Mouse (Mus musculus) neural tube, embryonic 13.5 days (tissue): ENCODE data around the gene Kcnj11. TPM values are rescaled to one million over a fixed set of nuclear protein-coding genes. Genes with fewer than 3 reads are reported as not detected.
A peak's percentile ranks its signal among the peaks of the same experiment; 100 is the strongest.

Source experiments
- ATAC-seq: fragments of 200-750 bp; cut with Nextera tagmentation; 2 replicates; pipeline ENCODE4 v1.8.0; 2017; ENCODE audit warnings: low read depth, mild to moderate bottlenecking, moderate TSS enrichment, moderate library complexity
- H3K27ac ChIP-seq: fragments of 300-500 bp; sonication (generic); replicated peaks from 2 replicates; pipeline ENCODE4 v1.5.1; 2015; ENCODE audit warnings: moderate library complexity, mild to moderate bottlenecking, inconsistent platforms
- H3K27me3 ChIP-seq: fragments of 300-500 bp; sonication (generic); 2 replicates; pipeline ENCODE4 v1.6.1; 2015; ENCODE audit warnings: mild to moderate bottlenecking, inconsistent platforms
- H3K36me3 ChIP-seq: fragments of 300-500 bp; sonication (generic); 2 replicates; pipeline ENCODE4 v1.6.1; 2015; ENCODE audit warnings: mild to moderate bottlenecking, inconsistent platforms
- H3K4me1 ChIP-seq: fragments of 300-500 bp; sonication (generic); replicated peaks from 2 replicates; pipeline ENCODE4 v1.6.1; 2015; ENCODE audit warnings: inconsistent platforms
- H3K4me2 ChIP-seq: fragments of 300-500 bp; sonication (generic); 2 replicates; pipeline ENCODE4 v1.6.1; 2015; ENCODE audit warnings: inconsistent platforms, mild to moderate bottlenecking, moderate library complexity
- H3K4me3 ChIP-seq: fragments of 300-500 bp; sonication (generic); 2 replicates; pipeline ENCODE4 v1.5.1; 2015; ENCODE audit warnings: mild to moderate bottlenecking, inconsistent platforms
- H3K9ac ChIP-seq: fragments of 300-500 bp; sonication (generic); 2 replicates; pipeline ENCODE4 v1.6.1; 2015; ENCODE audit warnings: moderate library complexity, mild to moderate bottlenecking, inconsistent platforms
- H3K9me3 ChIP-seq: fragments of 300-500 bp; sonication (generic); 2 replicates; pipeline ENCODE4 v1.6.1; 2016; ENCODE audit warnings: inconsistent platforms
- WGBS: fragments of 180-500 bp; shearing (Covaris S2); methylation state at CpG from one replicate; pipeline ENCODE4 v1.1.7; 2015; 5-methylcytosine and 5-hydroxymethylcytosine counted together
- polyA plus RNA-seq: library from polyadenylated mRNA; unstranded; fragments of >200 nt; fragmentation: Nextera tagmentation; extraction: Ambion mirVana; gene quantifications from 2 replicates; pipeline ENCODE4 v1.2.1, GENCODE M21; 2015

The Kcnj11 gene
- polyA plus RNA-seq = 1.1 and 1.7 TPM in 2 replicates

DNA sequence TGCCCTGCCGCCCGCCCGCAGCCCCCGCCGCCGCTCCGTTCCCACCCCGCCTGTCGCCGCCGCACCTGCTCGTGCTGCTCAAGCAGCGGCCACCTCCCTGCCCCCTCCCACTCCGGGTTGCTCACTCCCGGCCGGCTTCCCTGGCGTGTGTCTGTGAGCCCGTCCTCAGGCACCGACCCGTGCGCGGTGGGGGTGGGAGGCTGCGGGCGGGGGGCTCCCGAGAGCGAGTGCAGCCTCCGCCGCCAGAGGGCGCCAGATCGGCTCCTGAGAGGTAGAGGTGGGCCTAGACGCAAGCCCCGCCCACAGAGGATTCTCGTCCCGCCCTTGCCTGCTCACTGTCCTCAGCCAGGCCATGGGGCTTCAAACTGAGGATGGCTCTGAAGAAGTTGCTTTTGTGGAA is at the start of gene Kcnj11:
TSS of gene Kcnj11 (minus strand) at position 202 of the 400 bp plus-strand sequence.
- Histone ChIP-seq H3K4me2 (peak within 1 kb of the TSS; percentile 73), H3K9ac (peak within 1 kb of the TSS; percentile 84), H3K27me3 (peaks cover 16% of the 10 kb centered on the region), H3K4me3 (peak within 1 kb of the TSS; percentile 56), H3K27ac (no peak within 1 kb of the TSS), H3K4me1 (peaks cover 41% of the 10 kb centered on the region), H3K36me3 (no peaks in the 10 kb centered on the region), H3K9me3 (no peaks in the 10 kb centered on the region)
- peak; percentile 66 for ATAC-seq
- WGBS = under 1% methylated on average over 34 of the region's 34 CpGs

GRCm38 (mm10) chr7:46147417-46147816 is 46.9 kb upstream of the Kcnj11 start:
- Histone ChIP-seq H3K36me3 (no peaks in the 10 kb centered on the region), H3K9ac (no peak overlapping the region), H3K4me3 (no peak overlapping the region), H3K27me3 (no peaks in the 10 kb centered on the region), H3K4me2 (no peak overlapping the region), H3K9me3 (no peaks in the 10 kb centered on the region), H3K27ac (no peak overlapping the region), H3K4me1 (peaks cover 20% of the 10 kb centered on the region)
- ATAC-seq = no peak
- WGBS = 91% methylated on average over 7 of the region's 7 CpGs

- Histone ChIP-seq H3K9ac (0 out of 2 replicates have a peak overlapping the region, but pooled peaks have one; percentile 31), H3K4me3 (no peak overlapping the region), H3K27ac (no peak overlapping the region), H3K27me3 (no peaks in the 10 kb centered on the region), H3K4me1 (peaks cover 18% of the 10 kb centered on the region), H3K9me3 (no peaks in the 10 kb centered on the region), H3K4me2 (no peak overlapping the region), H3K36me3 (no peaks in the 10 kb centered on the region)
- no peak for ATAC-seq
- WGBS = 76% methylated on average over 7 of the region's 7 CpGs
Measured at GRCm38 (mm10) chr7:46146675-46147308, 46.2 kb upstream of the Kcnj11 start.

DNA sequence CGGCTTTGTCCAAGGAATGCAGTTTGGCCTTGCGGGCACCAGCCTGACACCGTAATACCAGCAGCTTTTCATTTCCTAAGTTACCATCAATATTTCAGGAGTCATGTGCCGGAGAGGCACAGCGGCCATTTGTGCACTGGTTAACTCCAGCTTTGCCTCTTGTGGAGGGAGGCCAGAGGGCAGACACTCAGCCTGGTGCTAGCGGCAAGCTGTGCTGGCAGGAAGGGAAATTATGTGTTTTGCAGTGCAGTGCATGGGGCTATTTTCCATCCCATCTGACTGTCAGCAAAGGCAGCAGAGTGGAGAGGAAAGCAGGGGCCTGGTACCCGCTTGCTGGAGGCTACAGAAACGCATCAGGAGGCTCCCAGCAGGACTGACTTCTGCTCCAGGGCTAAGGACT is 43.5 kb upstream of the Kcnj11 start:
- no peak for ATAC-seq
- Histone ChIP-seq H3K4me3 (no peak overlapping the region), H3K27me3 (no peaks in the 10 kb centered on the region), H3K36me3 (no peaks in the 10 kb centered on the region), H3K9ac (0 out of 2 replicates have a peak overlapping the region, but pooled peaks have one; percentile 1), H3K4me2 (no peak overlapping the region), H3K9me3 (no peaks in the 10 kb centered on the region), H3K4me1 (peaks cover 21% of the 10 kb centered on the region), H3K27ac (peak overlapping the region; percentile 59)
- WGBS = 58% methylated on average over 8 of the region's 8 CpGs

DNA sequence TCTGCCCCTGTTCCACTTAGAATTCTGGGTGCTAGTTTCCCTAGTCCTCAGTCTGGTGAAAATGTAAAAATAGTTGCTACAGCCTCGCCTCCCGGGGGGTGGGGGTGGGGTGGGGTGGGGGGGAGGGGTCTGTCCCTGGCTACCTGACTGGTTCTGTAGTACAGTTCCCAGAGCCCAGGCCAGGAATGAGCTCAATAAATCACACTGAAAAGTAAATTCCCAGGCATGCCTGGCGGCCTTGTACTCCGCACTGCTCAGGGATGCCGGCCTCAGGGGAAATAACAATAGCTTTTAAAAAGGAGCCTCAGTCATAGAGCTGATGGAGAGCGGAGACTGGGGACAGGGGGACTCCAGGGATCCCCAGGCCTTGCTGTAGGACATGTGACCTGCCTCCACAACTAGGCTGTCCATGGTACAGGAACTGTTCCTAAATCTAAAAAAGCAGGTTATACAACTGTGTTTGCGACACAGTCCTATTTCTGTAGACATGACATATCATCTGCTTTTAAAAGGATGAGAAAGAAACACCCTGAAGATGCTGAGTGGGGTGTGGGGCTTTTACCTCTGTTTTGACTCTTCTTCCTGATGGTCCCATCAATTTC is 37.9 kb upstream of the Kcnj11 start:
- ATAC-seq = peak; percentile 62; the same call in 1 of the 2 replicates
- H3K27me3 ChIP-seq = 0 out of 2 replicates have a peak, but pooled peaks cover 1% of the 10 kb centered on the region
- H3K9ac ChIP-seq = no peak overlapping the region
- H3K4me3 ChIP-seq = no peak overlapping the region
- WGBS = 19% methylated on average over 7 of the region's 7 CpGs
- H3K9me3 ChIP-seq = no peaks in the 10 kb centered on the region
- H3K4me2 ChIP-seq = no peak overlapping the region
- H3K27ac ChIP-seq = 0 out of 2 replicates have a peak overlapping the region, but pooled peaks have one; percentile 9
- H3K4me1 ChIP-seq = peaks cover 25% of the 10 kb centered on the region
- H3K36me3 ChIP-seq = no peaks in the 10 kb centered on the region

- Histone ChIP-seq H3K4me1 (peaks cover 47% of the 10 kb centered on the region), H3K4me2 (no peak overlapping the region), H3K4me3 (no peak overlapping the region), H3K27me3 (peaks cover 13% of the 10 kb centered on the region; the same call in 1 of the 2 replicates), H3K27ac (no peak overlapping the region), H3K9me3 (no peaks in the 10 kb centered on the region), H3K9ac (no peak overlapping the region), H3K36me3 (no peaks in the 10 kb centered on the region)
- ATAC-seq = no peak
- WGBS = 32% methylated on average over 7 of the region's 7 CpGs
Measured at GRCm38 (mm10) chr7:46133858-46134257, 33.3 kb upstream of the Kcnj11 start.

- peaks cover 13% of the 10 kb centered on the region; the same call in 1 of the 2 replicates for H3K27me3 ChIP-seq
- H3K4me3 ChIP-seq = no peak overlapping the region
- peaks cover 49% of the 10 kb centered on the region for H3K4me1 ChIP-seq
- H3K4me2 ChIP-seq = no peak overlapping the region
- 88% methylated on average over 12 of the region's 12 CpGs for WGBS
- no peak for ATAC-seq
- H3K9me3 ChIP-seq = no peaks in the 10 kb centered on the region
- H3K36me3 ChIP-seq = no peaks in the 10 kb centered on the region
- H3K27ac ChIP-seq = no peak overlapping the region
- H3K9ac ChIP-seq = no peak overlapping the region
Measured at GRCm38 (mm10) chr7:46132229-46132628, 31.7 kb upstream of the Kcnj11 start.

- Histone ChIP-seq H3K4me2 (no peak overlapping the region), H3K4me3 (no peak overlapping the region), H3K27ac (no peak overlapping the region), H3K4me1 (peaks cover 52% of the 10 kb centered on the region), H3K27me3 (peaks cover 16% of the 10 kb centered on the region; the same call in 1 of the 2 replicates), H3K9ac (no peak overlapping the region), H3K36me3 (no peaks in the 10 kb centered on the region), H3K9me3 (no peaks in the 10 kb centered on the region)
- ATAC-seq = no peak
- WGBS = 64% methylated on average over 8 of the region's 8 CpGs
Measured at GRCm38 (mm10) chr7:46131806-46132205, 31.2 kb upstream of the Kcnj11 start.

GRCm38 (mm10) chr7:46131266-46131665 is 30.7 kb upstream of the Kcnj11 start:
- peaks cover 54% of the 10 kb centered on the region for H3K4me1 ChIP-seq
- 21% methylated on average over 3 of the region's 3 CpGs for WGBS

GRCm38 (mm10) chr7:46130723-46131122 is 30.2 kb upstream of the Kcnj11 start:
- Histone ChIP-seq H3K4me3 (no peak overlapping the region), H3K4me1 (peaks cover 54% of the 10 kb centered on the region), H3K9ac (no peak overlapping the region), H3K4me2 (no peak overlapping the region), H3K27me3 (peaks cover 18% of the 10 kb centered on the region; the same call in 1 of the 2 replicates), H3K27ac (no peak overlapping the region), H3K9me3 (no peaks in the 10 kb centered on the region), H3K36me3 (no peaks in the 10 kb centered on the region)
- WGBS = 64% methylated on average over 7 of the region's 7 CpGs
- ATAC-seq = no peak

More at GRCm38 (mm10) chr7:46131266-46131665, 30.7 kb upstream of the Kcnj11 start:
- ATAC-seq = no peak
- Histone ChIP-seq H3K36me3 (no peaks in the 10 kb centered on the region), H3K4me2 (no peak overlapping the region), H3K9ac (no peak overlapping the region), H3K27me3 (peaks cover 18% of the 10 kb centered on the region; the same call in 1 of the 2 replicates), H3K4me3 (no peak overlapping the region), H3K27ac (no peak overlapping the region), H3K9me3 (no peaks in the 10 kb centered on the region)

DNA sequence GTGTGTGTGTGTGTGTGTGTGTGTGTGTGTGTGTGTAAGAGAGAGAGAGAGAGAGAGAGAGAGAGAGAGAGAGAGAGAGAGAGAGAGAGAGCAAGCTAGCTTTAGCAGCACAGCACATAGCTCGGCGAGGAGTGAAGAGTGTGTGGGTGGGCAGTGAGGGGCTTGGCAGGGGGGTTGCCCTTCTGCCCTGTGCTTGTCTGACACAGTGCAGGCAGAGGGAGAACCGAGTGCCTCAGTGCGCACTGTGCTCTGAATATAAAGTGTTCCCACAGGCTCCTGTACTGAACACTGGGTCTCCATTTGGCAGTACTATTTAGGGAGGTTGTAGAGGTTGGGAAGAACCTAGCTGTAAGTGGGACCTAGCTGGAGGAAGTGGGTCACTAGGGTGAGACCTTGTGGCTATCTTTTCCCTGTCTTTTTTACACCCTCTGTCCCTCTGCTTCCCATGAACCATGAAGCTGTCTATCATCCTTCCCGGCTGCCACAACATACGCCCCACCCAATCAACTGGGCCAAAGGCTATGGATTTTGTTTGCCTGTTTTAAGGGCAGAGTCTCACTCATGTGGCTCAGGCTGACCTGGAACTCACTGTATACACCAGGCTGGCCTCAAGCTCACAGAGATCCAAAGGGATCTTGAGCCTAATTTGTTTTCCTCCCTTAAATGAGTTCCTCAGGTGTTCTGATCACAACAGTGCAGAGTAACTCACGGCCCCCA is 29.1 kb upstream of the Kcnj11 start:
- H3K4me2 ChIP-seq = no peak overlapping the region
- no peak for ATAC-seq
- no peak overlapping the region for H3K9ac ChIP-seq
- H3K4me3 ChIP-seq = no peak overlapping the region
- peaks cover 53% of the 10 kb centered on the region for H3K4me1 ChIP-seq
- H3K36me3 ChIP-seq = no peaks in the 10 kb centered on the region
- H3K9me3 ChIP-seq = no peaks in the 10 kb centered on the region
- WGBS = 43% methylated on average over 7 of the region's 7 CpGs
- peaks cover 18% of the 10 kb centered on the region; the same call in 1 of the 2 replicates for H3K27me3 ChIP-seq
- H3K27ac ChIP-seq = no peak overlapping the region

DNA sequence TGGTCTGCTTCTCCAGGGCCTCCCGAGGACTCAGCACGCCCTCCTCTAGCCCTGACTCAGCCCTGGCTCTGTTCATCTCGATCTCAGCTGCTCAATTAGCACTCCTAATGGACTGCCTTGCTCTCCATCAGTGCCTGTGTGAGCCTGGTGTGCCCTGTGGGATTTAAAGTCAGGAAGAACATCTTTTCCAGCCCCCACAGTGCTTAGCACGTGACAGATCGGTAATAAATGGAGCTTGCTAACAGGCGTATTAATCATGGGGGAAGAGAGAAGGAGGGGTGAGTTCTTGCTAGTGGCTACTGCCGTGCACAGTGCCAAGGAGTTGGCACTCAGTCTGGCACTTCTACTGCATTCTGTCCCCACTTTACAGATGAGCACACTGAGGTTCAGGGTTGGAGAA is 27.6 kb upstream of the Kcnj11 start:
- no peaks in the 10 kb centered on the region for H3K9me3 ChIP-seq
- peak; percentile 75 for ATAC-seq
- no peak overlapping the region for H3K4me2 ChIP-seq
- H3K27me3 ChIP-seq = peaks cover 15% of the 10 kb centered on the region; the same call in 1 of the 2 replicates
- 14% methylated on average over 7 of the region's 7 CpGs for WGBS
- H3K27ac ChIP-seq = peak overlapping the region; percentile 68
- no peaks in the 10 kb centered on the region for H3K36me3 ChIP-seq
- peaks cover 47% of the 10 kb centered on the region for H3K4me1 ChIP-seq
- H3K9ac ChIP-seq = 0 out of 2 replicates have a peak overlapping the region, but pooled peaks have one; percentile 9
- no peak overlapping the region for H3K4me3 ChIP-seq
